1 mouse cellular context compared by ENCODE assay signal in the genomic region with DNA sequence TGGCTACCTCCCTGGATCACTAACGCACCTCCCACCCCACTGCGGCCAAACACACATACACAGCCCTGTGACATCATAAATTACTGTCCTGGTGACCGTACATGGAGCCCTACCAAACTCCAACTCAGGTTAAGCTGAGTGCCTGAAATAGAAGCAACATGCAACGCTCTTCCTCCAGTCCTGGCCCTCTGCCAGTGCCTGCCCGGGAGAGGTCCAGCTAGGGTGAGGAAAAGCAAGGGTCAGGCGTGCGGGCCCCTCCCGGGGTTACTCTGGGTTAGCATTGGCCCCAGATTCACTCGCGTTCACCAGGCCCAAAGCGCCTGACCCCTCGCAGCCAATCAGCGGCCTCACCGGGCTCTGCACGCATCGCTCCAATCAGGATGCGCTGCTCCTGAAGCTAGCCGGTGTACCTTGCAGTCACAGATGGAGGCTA.
TF ChIP-seq lines count a peak whose summit lies in the region.

No protein-coding gene starts in this region.

TF ChIP-seq in CH12.LX, 34 proteins besides CTCF, POLR2A, EP300 and RAD21:
- TF ChIP-seq USF2 (conservative IDR thresholded peaks at IDR 0.05; ENCODE audit: low read depth, low read length), result no peak
- TF ChIP-seq USF1 (IDR thresholded peaks at IDR 0.05; ENCODE audit: low read depth, low read length), result peak; percentile 36
- TF ChIP-seq MXI1 (IDR thresholded peaks at IDR 0.05; ENCODE audit: low read depth, low read length), result no peak
- TF ChIP-seq GABPA (IDR thresholded peaks at IDR 0.05; ENCODE audit: insufficient replicate concordance, low read depth, low read length), result no peak
- no peak for TF ChIP-seq TBP (conservative IDR thresholded peaks at IDR 0.05; ENCODE audit: low read depth, low read length)
- no peak for TF ChIP-seq HCFC1 (IDR thresholded peaks at IDR 0.05; ENCODE audit: low read depth, low read length)
- TF ChIP-seq RCOR1 (conservative IDR thresholded peaks at IDR 0.05; ENCODE audit: low read depth, low read length), result no peak
- TF ChIP-seq BHLHE40 (IDR thresholded peaks at IDR 0.05; ENCODE audit: low read depth, low read length), result 0 out of 2 replicates have a peak, but pooled peaks have one; percentile 17
- no peak for TF ChIP-seq ELF1 (IDR thresholded peaks at IDR 0.05; ENCODE audit: low read depth, low read length)
- no peak for TF ChIP-seq IRF4 (IDR thresholded peaks at IDR 0.05; ENCODE audit: low read depth, low read length)
- TF ChIP-seq E2F4 (IDR thresholded peaks at IDR 0.05; ENCODE audit: insufficient replicate concordance, low read depth, low read length), result no peak
- no peak for TF ChIP-seq CHD1 (IDR thresholded peaks at IDR 0.05; ENCODE audit: low read depth, low read length)
- TF ChIP-seq ZKSCAN1 (IDR thresholded peaks at IDR 0.05; ENCODE audit: borderline replicate concordance, low read depth, low read length), result no peak
- no peak for TF ChIP-seq KAT2A (IDR thresholded peaks at IDR 0.05; ENCODE audit: insufficient replicate concordance, low read length)
- TF ChIP-seq NRF1 (IDR thresholded peaks at IDR 0.05; ENCODE audit: low read depth, low read length), result no peak
